Mouse (Mus musculus) brain, adult 2 months (tissue): ENCODE results near the gene Evl.
A peak's percentile ranks its signal among the peaks of the same experiment; 100 is the strongest.

ENCODE experiments used
- DNase-seq: peaks from one replicate; pipeline ENCODE4 v3.0.0; 2011; ENCODE audit warnings: low read depth, low spot score

Evl gene

GRCm38 (mm10) chr12:108647784-108648183 lies 93.3 kb downstream of the Evl start:
- no peak for DNase-seq

- peak; percentile 80 for DNase-seq
Measured at GRCm38 (mm10) chr12:108651053-108651660, 96.6 kb downstream of the Evl start.

- no peak for DNase-seq
Measured at GRCm38 (mm10) chr12:108653358-108654335, 99.1 kb downstream of the Evl start.

- DNase-seq: no peak
Measured at GRCm38 (mm10) chr12:108657350-108657749, 102.8 kb downstream of the Evl start.

GRCm38 (mm10) chr12:108668606-108669235 lies 114.2 kb downstream of the Evl start:
- DNase-seq: peak; percentile 46

GRCm38 (mm10) chr12:108671541-108671940 lies 117.0 kb downstream of the Evl start:
- DNase-seq: no peak

- DNase-seq: no peak
Measured at GRCm38 (mm10) chr12:108672908-108673307, 118.4 kb downstream of the Evl start.

- no peak for DNase-seq
Measured at GRCm38 (mm10) chr12:108673546-108673945, 119.0 kb downstream of the Evl start.

GRCm38 (mm10) chr12:108674502-108674901 lies 120.0 kb downstream of the Evl start:
- DNase-seq: peak; percentile 91

- no peak for DNase-seq
Measured at GRCm38 (mm10) chr12:108674916-108675315, 120.4 kb downstream of the Evl start.

GRCm38 (mm10) chr12:108675614-108676401 lies 121.3 kb downstream of the Evl start:
- DNase-seq: peak; percentile 63

GRCm38 (mm10) chr12:108677116-108677515 lies 122.6 kb downstream of the Evl start:
- no peak for DNase-seq

- no peak for DNase-seq
Measured at GRCm38 (mm10) chr12:108678366-108678765, 123.8 kb downstream of the Evl start.

GRCm38 (mm10) chr12:108680861-108681260 lies 126.3 kb downstream of the Evl start:
- no peak for DNase-seq

GRCm38 (mm10) chr12:108682240-108683023 lies 127.9 kb downstream of the Evl start:
- DNase-seq: peak; percentile 40

- peak; percentile 70 for DNase-seq
Measured at GRCm38 (mm10) chr12:108686463-108686862, 131.9 kb downstream of the Evl start.

- no peak for DNase-seq
Measured at GRCm38 (mm10) chr12:108686926-108687325, 132.4 kb downstream of the Evl start.

GRCm38 (mm10) chr12:108689167-108689566 lies 134.6 kb downstream of the Evl start:
- no peak for DNase-seq

- DNase-seq: no peak
Measured at GRCm38 (mm10) chr12:108690529-108690928, 136.0 kb downstream of the Evl start.

GRCm38 (mm10) chr12:108693592-108693991 lies 139.1 kb downstream of the Evl start:
- no peak for DNase-seq

- no peak for DNase-seq
Measured at GRCm38 (mm10) chr12:108694223-108694622, 139.7 kb downstream of the Evl start.
